Mouse (Mus musculus) E14TG2a.4 (cell line): ENCODE measurements around the gene Mtfr1l.
A peak's percentile ranks its signal among the peaks of the same experiment; 100 is the strongest.

Experiments used
- CTCF ChIP-seq: conservative IDR thresholded peaks from 2 replicates; pipeline ENCODE4 v1.5.1; 2014; ENCODE audit warnings: low read length
- NANOG ChIP-seq: IDR thresholded peaks from 2 replicates; pipeline ENCODE4 v1.6.1; 2014; ENCODE audit warnings: borderline replicate concordance, low read length, mixed read lengths
- POU5F1 ChIP-seq: IDR thresholded peaks from 2 replicates; pipeline ENCODE4 v1.6.1; 2014; ENCODE audit warnings: low read length, borderline replicate concordance

DNA sequence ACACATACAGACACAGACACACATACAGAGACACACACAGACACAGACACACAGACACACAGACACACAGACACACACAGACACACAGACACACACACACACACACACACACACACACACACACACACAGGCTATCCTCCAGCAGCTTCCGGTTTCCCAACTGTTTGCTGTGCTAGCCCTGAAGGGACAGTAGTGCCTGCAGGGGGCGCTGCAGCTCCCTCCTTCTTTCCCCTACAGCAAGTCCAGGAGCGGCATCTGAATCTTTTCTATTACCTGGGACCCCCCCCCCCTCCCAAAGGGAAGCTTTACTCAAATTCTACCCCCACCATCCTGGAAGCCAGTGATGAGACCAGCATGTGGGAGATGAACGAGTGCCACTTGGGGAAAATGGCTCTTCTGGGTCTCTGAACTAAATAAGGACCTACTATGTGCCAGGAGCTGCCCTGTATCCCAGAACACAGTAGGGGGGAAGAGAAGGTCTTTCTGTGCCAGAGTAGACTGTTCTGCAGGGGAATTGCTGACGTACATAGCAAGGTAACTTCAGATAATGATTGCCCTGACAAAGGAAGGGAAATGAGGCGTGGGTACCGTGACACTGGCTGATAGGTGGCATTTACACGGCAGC lies 20.9 kb upstream of the Mtfr1l start:
- TF ChIP-seq CTCF (peak; percentile 29), POU5F1 (no peak), NANOG (no peak)
